Mouse (Mus musculus) liver, adult 2 months (tissue): Measurements from ENCODE around the gene Pcsk4. TPM values are rescaled to one million over a fixed set of nuclear protein-coding genes. Genes with fewer than 3 reads are reported as not detected.
A peak's percentile ranks its signal among the peaks of the same experiment; 100 is the strongest.

Source experiments
- DNase-seq: peaks from one replicate; pipeline ENCODE4 v3.0.0-alpha.2; 2011; ENCODE audit warnings: low read depth, low spot score; ENCODE audit errors: extremely low read depth
- H3K27ac ChIP-seq: fragments of 200-500 bp; replicated peaks from 2 replicates; pipeline ENCODE4 v1.5.1; 2012; ENCODE audit warnings: low read depth, mild to moderate bottlenecking, control low read depth, inconsistent platforms, low read length; ENCODE audit not compliant: insufficient read depth
- H3K27me3 ChIP-seq: fragments of 200-500 bp; 2 replicates; pipeline ENCODE4 v1.6.1; 2012; ENCODE audit warnings: mild to moderate bottlenecking, moderate library complexity, low read length, inconsistent platforms; ENCODE audit not compliant: control insufficient read depth, insufficient read depth
- H3K36me3 ChIP-seq: fragments of 200-500 bp; 2 replicates; pipeline ENCODE4 v1.6.1; 2012; ENCODE audit warnings: low read length, inconsistent platforms; ENCODE audit not compliant: control insufficient read depth, insufficient read depth
- H3K4me1 ChIP-seq: fragments of 200-500 bp; 2 replicates; pipeline ENCODE4 v1.6.1; 2011; ENCODE audit warnings: low read length; ENCODE audit not compliant: control insufficient read depth, insufficient read depth
- H3K4me3 ChIP-seq: fragments of 200-500 bp; 2 replicates; pipeline ENCODE4 v1.5.1; 2011; ENCODE audit warnings: low read depth, mild to moderate bottlenecking, control low read depth, low read length, moderate library complexity; ENCODE audit not compliant: insufficient read depth
- H3K79me2 ChIP-seq: fragments of 200-500 bp; 2 replicates; pipeline ENCODE4 v1.6.1; 2012; ENCODE audit warnings: inconsistent platforms, mild to moderate bottlenecking, low read length, moderate library complexity; ENCODE audit not compliant: control insufficient read depth, insufficient read depth
- H3K9ac ChIP-seq: fragments of 200-500 bp; 2 replicates; pipeline ENCODE4 v1.6.1; 2012; ENCODE audit warnings: low read depth, mild to moderate bottlenecking, control low read depth, inconsistent platforms, low read length
- CTCF ChIP-seq: fragments of 200-500 bp; IDR thresholded peaks from 2 replicates; pipeline ENCODE4 v1.5.1; 2011; ENCODE audit warnings: low read depth, low read length, control low read depth
- POLR2A ChIP-seq: fragments of 200-500 bp; IDR thresholded peaks from 2 replicates; pipeline ENCODE4 v1.6.1; 2011; ENCODE audit warnings: low read length, control low read depth; ENCODE audit not compliant: insufficient read depth; ENCODE audit errors: extremely low read depth
- WGBS: fragments of 180-500 bp; shearing (Covaris S2); methylation state at CpG from one replicate; pipeline ENCODE4 v1.1.7; 2018; 5-methylcytosine and 5-hydroxymethylcytosine counted together
- polyA plus RNA-seq: library from polyadenylated mRNA; depleted of rRNA; stranded (reverse); fragments of >200 nt; gene quantifications from 2 replicates; pipeline ENCODE4 v1.2.3, GENCODE M21; 2012
- total RNA-seq: library from RNA; depleted of rRNA; stranded (reverse); fragments of >200 nt; gene quantifications from 2 replicates; pipeline ENCODE4 v1.2.3, GENCODE M21; 2014

Pcsk4 gene
- total and polyA plus RNA-seq, 2 experiments = 12.5 to 21.8 TPM

DNA sequence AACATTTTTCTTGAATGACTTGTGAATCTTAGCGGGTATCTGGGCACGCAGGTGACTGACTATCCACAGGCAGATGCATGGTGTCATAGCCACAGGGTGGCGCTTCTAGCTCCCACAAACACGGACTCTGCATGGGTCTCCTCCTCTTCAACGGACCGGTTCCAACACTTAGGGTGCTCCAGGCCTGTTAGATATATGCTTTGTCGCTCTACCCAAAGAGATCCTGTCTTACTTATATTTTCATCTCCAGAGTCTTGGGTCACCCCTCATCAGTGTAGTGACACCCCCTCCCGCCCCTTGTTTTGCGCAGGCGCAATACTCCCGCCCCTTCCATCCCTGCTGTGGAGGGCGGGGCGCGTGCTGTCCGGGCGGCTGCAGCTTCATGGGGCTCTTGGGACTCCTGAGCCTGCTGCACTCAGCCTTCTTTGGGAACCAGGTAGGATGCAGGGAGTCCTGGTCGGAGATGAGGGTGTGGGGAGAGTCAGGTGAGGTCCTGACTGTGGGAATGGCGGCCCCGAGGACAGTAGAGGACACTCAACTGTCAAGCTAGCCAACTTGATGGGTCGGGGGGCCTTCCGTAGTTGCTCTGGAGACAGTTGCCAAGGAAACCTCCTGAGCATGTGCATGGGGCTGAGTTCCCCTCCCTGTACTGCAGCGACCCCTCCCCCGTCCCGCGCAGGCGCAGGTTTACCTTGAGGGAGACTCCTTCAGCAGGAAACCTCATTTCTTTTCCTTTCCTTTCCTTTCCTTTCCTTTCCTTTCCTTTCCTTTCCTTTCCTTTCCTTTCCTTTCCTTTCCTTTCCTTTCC, 33.5 kb downstream of the Pcsk4 start, which contains the start of gene Apc2:
Gene Apc2 (plus strand): TSS at position 360 of the 808 bp plus-strand sequence.
- Histone ChIP-seq H3K27ac (no peak within 1 kb of the TSS), H3K4me3 (peak within 1 kb of the TSS; percentile 25), H3K9ac (peak within 1 kb of the TSS; percentile 37; the same call in 1 of the 2 replicates), H3K36me3 (peaks cover 9% of the 10 kb centered on the region), H3K4me1 (peaks cover 4% of the 10 kb centered on the region; the same call in 1 of the 2 replicates), H3K27me3 (0 out of 2 replicates have a peak, but pooled peaks cover 4% of the 10 kb centered on the region), H3K79me2 (peaks cover 6% of the 10 kb centered on the region; the same call in 1 of the 2 replicates)
- DNase-seq = peak; percentile 68
- TF ChIP-seq CTCF (peak; percentile 88), POLR2A (no peak)
- 6% methylated on average over 26 of the region's 26 CpGs for WGBS

DNA sequence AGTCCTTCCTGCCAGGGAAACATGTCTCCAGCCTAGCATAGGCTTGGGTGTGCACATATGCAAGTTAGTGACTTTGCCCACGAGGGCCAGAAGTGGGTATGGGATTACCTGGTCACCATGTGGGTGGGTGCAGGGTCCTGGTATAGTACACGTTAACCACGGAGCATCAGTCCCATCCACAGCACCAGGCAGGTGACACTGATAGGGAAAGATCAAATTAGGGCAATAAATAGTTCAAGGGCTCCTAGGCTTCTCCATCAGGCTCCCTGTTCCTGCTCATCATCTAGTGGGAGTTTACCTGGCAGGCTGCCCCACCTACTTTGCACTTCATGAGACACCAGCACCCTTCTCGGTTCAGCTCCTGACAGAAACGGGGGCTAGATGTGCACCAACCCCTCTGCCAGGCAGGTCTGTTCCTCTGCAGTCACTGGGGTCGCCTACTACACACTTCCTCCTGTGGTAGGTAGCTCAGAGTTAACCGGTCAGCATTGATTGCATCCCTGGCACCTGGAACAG, 34.5 kb downstream of the Pcsk4 start:
- TF ChIP-seq CTCF (no peak), POLR2A (no peak)
- Histone ChIP-seq H3K4me1 (peaks cover 4% of the 10 kb centered on the region; the same call in 1 of the 2 replicates), H3K27ac (no peak overlapping the region), H3K36me3 (peaks cover 9% of the 10 kb centered on the region), H3K4me3 (no peak overlapping the region), H3K27me3 (0 out of 2 replicates have a peak, but pooled peaks cover 4% of the 10 kb centered on the region), H3K79me2 (peaks cover 6% of the 10 kb centered on the region; the same call in 1 of the 2 replicates), H3K9ac (no peak overlapping the region)
- DNase-seq = no peak
- 55% methylated on average over 7 of the region's 7 CpGs for WGBS

DNA sequence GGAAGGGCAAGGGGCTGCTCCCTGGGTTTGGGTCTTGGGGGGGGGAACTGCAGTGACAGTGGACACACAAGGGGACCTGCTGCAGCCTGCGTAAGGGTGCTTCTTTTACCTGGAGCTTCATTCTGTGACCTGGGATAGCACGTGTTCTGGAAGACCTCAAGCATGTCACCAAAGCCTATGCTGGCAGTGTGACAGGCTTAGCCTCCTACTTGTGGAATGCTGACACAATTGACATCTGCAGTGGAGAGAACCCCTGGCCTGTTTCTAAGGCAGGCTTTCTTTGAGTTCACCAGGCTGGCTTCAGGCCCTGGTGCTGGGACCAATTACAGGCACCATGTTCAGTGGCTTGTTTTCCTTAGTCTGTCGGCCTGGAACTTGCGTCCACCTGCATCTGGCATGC, 35.0 kb downstream of the Pcsk4 start:
- WGBS = 83% methylated on average over 4 of the region's 4 CpGs
- 0 out of 2 replicates have a peak, but pooled peaks cover 4% of the 10 kb centered on the region for H3K27me3 ChIP-seq
- H3K4me3 ChIP-seq = no peak overlapping the region
- peaks cover 4% of the 10 kb centered on the region; the same call in 1 of the 2 replicates for H3K4me1 ChIP-seq
- H3K9ac ChIP-seq = no peak overlapping the region
- H3K36me3 ChIP-seq = peaks cover 9% of the 10 kb centered on the region
- no peak overlapping the region for H3K27ac ChIP-seq
- no peak for TF ChIP-seq CTCF
- no peak for TF ChIP-seq POLR2A
- H3K79me2 ChIP-seq = peaks cover 6% of the 10 kb centered on the region; the same call in 1 of the 2 replicates
- no peak for DNase-seq

GRCm38 (mm10) chr10:80293325-80293724, 36.0 kb downstream of the Pcsk4 start:
- Histone ChIP-seq H3K27me3 (no peaks in the 10 kb centered on the region), H3K36me3 (peaks cover 9% of the 10 kb centered on the region), H3K79me2 (peaks cover 6% of the 10 kb centered on the region; the same call in 1 of the 2 replicates), H3K27ac (no peak overlapping the region), H3K9ac (peak overlapping the region; percentile 95), H3K4me3 (peak overlapping the region; percentile 95), H3K4me1 (peaks cover 4% of the 10 kb centered on the region; the same call in 1 of the 2 replicates)
- 36% methylated on average over 14 of the region's 14 CpGs for WGBS
- no peak for DNase-seq
- TF ChIP-seq POLR2A (no peak), CTCF (no peak)

GRCm38 (mm10) chr10:80292251-80293146, 36.8 kb downstream of the Pcsk4 start, which contains the start of gene Rps15:
Gene Rps15 (plus strand): TSS chr10:80292453.
- Histone ChIP-seq H3K27ac (peak within 1 kb of the TSS; percentile 61), H3K36me3 (peaks cover 12% of the 10 kb centered on the region), H3K27me3 (no peaks in the 10 kb centered on the region), H3K4me3 (peak within 1 kb of the TSS; percentile 95), H3K9ac (peak within 1 kb of the TSS; percentile 95), H3K79me2 (peaks cover 6% of the 10 kb centered on the region; the same call in 1 of the 2 replicates), H3K4me1 (peaks cover 4% of the 10 kb centered on the region; the same call in 1 of the 2 replicates)
- DNase-seq = peak; percentile 80
- WGBS = under 1% methylated on average over 72 of the region's 72 CpGs
- TF ChIP-seq CTCF (peak; percentile 79), POLR2A (peak; percentile 96)
